Mouse (Mus musculus): ENCODE results near the gene Lpcat4. TPM values are rescaled to one million over a fixed set of nuclear protein-coding genes. Genes with fewer than 3 reads are reported as not detected.

Gene Lpcat4
- total and polyA plus RNA-seq, 3 experiments, result 12.3 to 75.2 (median 17.2) TPM

DNA sequence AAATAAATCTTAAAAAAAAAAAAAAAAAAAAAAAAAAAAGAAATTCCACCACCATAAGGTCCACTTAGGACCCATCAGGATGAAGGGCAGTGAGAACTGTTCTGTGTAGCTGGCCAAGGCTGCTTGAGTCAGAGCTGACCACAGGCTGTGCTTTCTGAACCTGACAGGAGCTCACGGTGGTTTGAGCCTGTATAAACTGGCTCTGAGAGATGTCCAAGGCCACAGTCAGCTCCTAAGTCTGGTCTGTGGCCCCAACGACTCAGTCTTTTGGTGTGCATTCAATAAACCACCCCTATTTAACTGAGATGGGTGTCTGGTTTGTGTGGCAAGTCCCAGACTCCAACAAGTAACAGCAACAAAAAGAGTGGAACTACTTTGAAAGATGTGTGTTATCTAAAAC is 2.6 kb upstream of the Lpcat4 start:
- no peak overlapping the region for H3K4me3 ChIP-seq (replicated peaks in 1 of 3; ENCODE audit: low read depth in 2 of 3, low read length in 2 of 3, poor library complexity in 1 of 3)
- peaks cover 10% of the 10 kb centered on the region for H3K79me2 ChIP-seq (replicated peaks; ENCODE audit: control insufficient read depth, extremely low read depth, insufficient read depth, poor library complexity, severe bottlenecking)
- dilution Hi-C loops (cut with MboI; ENCODE audit: extremely low pct_ligation_motif_present, extremely low pct_unique_long_range_greater_than_20kb, low sequenced_read_pairs) (no loop called here), in situ Hi-C loops (cut with MboI; ENCODE audit: low pct_ligation_motif_present, low pct_unique_long_range_greater_than_20kb, low sequenced_read_pairs) (no loop called here)
- no peaks in the 10 kb centered on the region for H3K9me3 ChIP-seq (replicated peaks; ENCODE audit: low read length)
- H3K27ac ChIP-seq (ENCODE audit: insufficient read depth, low read depth), result no peak overlapping the region
- no peaks in the 10 kb centered on the region for H3K27me3 ChIP-seq (replicated peaks)
- H3K4me2 ChIP-seq (ENCODE audit: insufficient read depth, low read depth, poor library complexity, severe bottlenecking), result no peak overlapping the region
- TF ChIP-seq ETS1 (conservative IDR thresholded peaks at IDR 0.05; ENCODE audit: low read depth, low read length) (no peak), JUND (conservative IDR thresholded peaks at IDR 0.05; ENCODE audit: low read depth, low read length) (no peak), ZKSCAN1 (IDR thresholded peaks at IDR 0.05; ENCODE audit: borderline replicate concordance, low read depth, low read length) (no peak), HCFC1 (IDR thresholded peaks at IDR 0.05; ENCODE audit: low read depth, low read length) (no peak), ZNF384 (IDR thresholded peaks at IDR 0.05; ENCODE audit: low read depth, low read length) (no peak), CHD1 (IDR thresholded peaks at IDR 0.05; ENCODE audit: low read depth, low read length) (no peak), KAT2A (IDR thresholded peaks at IDR 0.05; ENCODE audit: insufficient replicate concordance, low read length) (no peak), POLR2AphosphoS2 (IDR thresholded peaks at IDR 0.05; ENCODE audit: low read depth, low read length) (no peak), IRF4 (IDR thresholded peaks at IDR 0.05; ENCODE audit: low read depth, low read length) (no peak), MEF2A (IDR thresholded peaks at IDR 0.05; ENCODE audit: borderline replicate concordance, low read depth, low read length) (no peak), ZMIZ1 (IDR thresholded peaks at IDR 0.05; ENCODE audit: low read depth, low read length) (no peak), NRF1 (IDR thresholded peaks at IDR 0.05; ENCODE audit: low read depth, low read length) (no peak), ZC3H11A (IDR thresholded peaks at IDR 0.05; ENCODE audit: low read depth, low read length) (no peak), RCOR1 (conservative IDR thresholded peaks at IDR 0.05; ENCODE audit: low read depth, low read length) (no peak), USF1 (IDR thresholded peaks at IDR 0.05; ENCODE audit: low read depth, low read length) (no peak), SMC3 (IDR thresholded peaks at IDR 0.05; ENCODE audit: low read depth, low read length) (no peak), MXI1 (IDR thresholded peaks at IDR 0.05; ENCODE audit: low read depth, low read length) (no peak), BHLHE40 (IDR thresholded peaks at IDR 0.05; ENCODE audit: low read depth, low read length) (no peak), GABPA (IDR thresholded peaks at IDR 0.05; ENCODE audit: insufficient replicate concordance, low read depth, low read length) (no peak)
- no peak overlapping the region for H3K9ac ChIP-seq (ENCODE audit: insufficient read depth, low read depth)
- H3K36me3 ChIP-seq (replicated peaks in 1 of 2; ENCODE audit: control insufficient read depth in 1 of 2, insufficient read depth in 1 of 2, low read length in 1 of 2), result peaks cover 0 to 5% of the 10 kb centered on the region in 2 experiments
- H3K4me1 ChIP-seq (ENCODE audit: control insufficient read depth in 1 of 2, insufficient read depth in 2 of 2), result peaks cover 3 to 17% of the 10 kb centered on the region in 2 experiments
- DNase-seq (ENCODE audit: extremely low read depth), result no peak

DNA sequence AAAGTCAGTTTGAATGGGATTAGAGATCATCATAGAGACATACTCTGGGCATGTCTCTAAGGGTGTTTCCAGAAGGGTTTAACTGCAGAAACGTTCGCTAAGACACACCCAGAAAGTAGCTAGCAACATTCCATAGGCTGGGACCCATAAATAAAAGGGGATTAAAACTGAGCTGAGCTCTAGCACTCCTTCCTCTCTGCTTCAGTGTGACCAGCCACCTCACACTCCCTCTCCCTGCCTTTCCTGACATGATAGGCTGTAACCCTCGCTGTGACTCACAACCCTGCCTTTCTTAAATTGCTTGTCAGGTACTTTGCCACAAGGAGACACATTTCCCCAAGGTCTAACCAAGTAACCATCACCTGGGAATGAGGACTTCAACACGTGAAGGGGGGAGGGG is 1.3 kb upstream of the Lpcat4 start:
- DNase-seq (ENCODE audit: extremely low read depth), result no peak
- peak overlapping the region; percentile 93 for H3K4me2 ChIP-seq (ENCODE audit: insufficient read depth, low read depth, poor library complexity, severe bottlenecking)
- H3K9me3 ChIP-seq (replicated peaks; ENCODE audit: low read length), result no peaks in the 10 kb centered on the region
- dilution Hi-C loops (cut with MboI; ENCODE audit: extremely low pct_ligation_motif_present, extremely low pct_unique_long_range_greater_than_20kb, low sequenced_read_pairs) (no loop called here), in situ Hi-C loops (cut with MboI; ENCODE audit: low pct_ligation_motif_present, low pct_unique_long_range_greater_than_20kb, low sequenced_read_pairs) (no loop called here)
- peaks cover 3 to 31% of the 10 kb centered on the region in 2 experiments for H3K4me1 ChIP-seq (ENCODE audit: control insufficient read depth in 1 of 2, insufficient read depth in 2 of 2)
- no peak overlapping the region for H3K9ac ChIP-seq (ENCODE audit: insufficient read depth, low read depth)
- H3K4me3 ChIP-seq (replicated peaks in 1 of 3; ENCODE audit: low read depth in 2 of 3, low read length in 2 of 3, poor library complexity in 1 of 3), result no peak overlapping the region
- H3K36me3 ChIP-seq (replicated peaks in 1 of 2; ENCODE audit: control insufficient read depth in 1 of 2, insufficient read depth in 1 of 2, low read length in 1 of 2), result peaks cover 0 to 19% of the 10 kb centered on the region in 2 experiments
- H3K27ac ChIP-seq (ENCODE audit: insufficient read depth, low read depth), result no peak overlapping the region
- no peaks in the 10 kb centered on the region for H3K27me3 ChIP-seq (replicated peaks)
- H3K79me2 ChIP-seq (replicated peaks; ENCODE audit: control insufficient read depth, extremely low read depth, insufficient read depth, poor library complexity, severe bottlenecking), result peaks cover 10% of the 10 kb centered on the region
- no peak for TF ChIP-seq ZNF384 (IDR thresholded peaks at IDR 0.05; ENCODE audit: low read depth, low read length)
- TF ChIP-seq BHLHE40 (IDR thresholded peaks at IDR 0.05; ENCODE audit: low read depth, low read length), result peak; percentile 47; the same call in 1 of the 2 replicates
- no peak for TF ChIP-seq MEF2A (IDR thresholded peaks at IDR 0.05; ENCODE audit: borderline replicate concordance, low read depth, low read length)
- 0 out of 2 replicates have a peak, but pooled peaks have one; percentile 9 for TF ChIP-seq CHD2 (IDR thresholded peaks at IDR 0.05; ENCODE audit: low read length)

Measured in CH12.LX (cell line).